Mouse (Mus musculus) liver, postnatal 0 days (tissue): ENCODE results near the gene Mag.
"Not testable (repeated sequence)": the region's sequence is repeated elsewhere in the genome, so short reads cannot be mapped to it uniquely, and the experiment has no call there.

Source experiments
- CTCF ChIP-seq: sonication (generic); IDR thresholded peaks from 2 replicates; pipeline ENCODE4 v1.5.1; 2016; ENCODE audit warnings: antibody characterized with exemption, low read depth
- EP300 ChIP-seq: IDR thresholded peaks from 2 replicates; pipeline ENCODE4 v1.6.1; 2016; ENCODE audit warnings: antibody characterized with exemption, low read depth, mild to moderate bottlenecking

- TF ChIP-seq EP300, CTCF: not testable (repeated sequence)
These were observed 9.9 kb upstream of the Mag start, which contains the start of gene Hamp2 for GRCm38 (mm10) chr7:30924581-30924980.
